Mouse (Mus musculus) bone marrow macrophage, adult 2 months (primary cell): ENCODE measurements around the gene Ccdc9b.

Experiments used
- CTCF ChIP-seq: IDR thresholded peaks from 2 replicates; pipeline ENCODE4 v1.5.1; 2012; ENCODE audit warnings: low read depth, mild to moderate bottlenecking, low read length, moderate library complexity
- POLR2A ChIP-seq: IDR thresholded peaks from 2 replicates; pipeline ENCODE4 v1.6.1; 2012; ENCODE audit warnings: mild to moderate bottlenecking, low read depth, low read length, borderline replicate concordance

GRCm38 (mm10) chr2:118778418-118778817 lies 16.0 kb upstream of the Ccdc9b start:
- TF ChIP-seq CTCF = no peak
- TF ChIP-seq POLR2A = no peak
